8 mouse cellular contexts compared by ENCODE assay signal in the genomic region with DNA sequence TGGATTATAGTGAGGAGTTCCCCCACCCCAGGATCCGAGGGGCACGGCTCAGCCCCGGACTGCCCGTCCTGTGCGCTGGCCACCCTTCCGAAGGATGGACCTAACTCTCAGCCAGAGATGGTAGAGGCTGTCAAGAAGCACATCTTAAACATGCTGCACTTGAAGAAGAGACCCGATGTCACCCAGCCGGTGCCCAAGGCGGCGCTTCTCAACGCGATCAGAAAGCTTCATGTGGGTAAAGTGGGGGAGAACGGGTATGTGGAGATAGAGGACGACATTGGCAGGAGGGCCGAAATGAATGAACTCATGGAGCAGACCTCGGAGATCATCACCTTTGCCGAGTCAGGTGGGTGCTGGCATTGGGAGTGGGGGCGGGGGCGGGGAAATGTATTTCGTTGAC. TPM values are rescaled to one million over a fixed set of nuclear protein-coding genes. Genes with fewer than 3 reads are reported as not detected.
DNase-seq lines count a peak whose midpoint lies in the region; ATAC-seq and TF ChIP-seq lines count a peak whose summit lies in the region.

No protein-coding gene starts in this region.

- peak overlapping the region; percentile 84 for H3K4me2 ChIP-seq in heart, embryonic 14.5 days (ENCODE audit: low read length)

- H3K4me1 ChIP-seq in E14TG2a.4 (replicated peaks; ENCODE audit: low read depth, low read length) = peaks cover 17% of the 10 kb centered on the region
- H3K4me1 ChIP-seq in heart, embryonic 14.5 days (ENCODE audit: control insufficient read depth in 2 of 2, insufficient read depth in 2 of 2, low read length in 2 of 2) = peaks cover 7 to 8% of the 10 kb centered on the region in 2 experiments; a peak in 2 of 4 replicates

- H3K27ac ChIP-seq in heart, embryonic 14.5 days (replicated peaks in 1 of 2; ENCODE audit: control insufficient read depth in 1 of 2, insufficient read depth in 1 of 2, low read depth in 2 of 2, low read length in 2 of 2) = peak overlapping the region; percentile 52 to 78
- H3K27ac ChIP-seq in macrophage = no peak overlapping the region

- H3K27me3 ChIP-seq in E14TG2a.4 (ENCODE audit: insufficient read depth, low read length) = peaks cover 64% of the 10 kb centered on the region
- no peaks in the 10 kb centered on the region for H3K27me3 ChIP-seq in heart, embryonic 14.5 days (ENCODE audit: control insufficient read depth, insufficient read depth, low read length)

- TF ChIP-seq CTCF in E14TG2a.4 (conservative IDR thresholded peaks at IDR 0.05; ENCODE audit: low read length) = no peak

- H3K4me3 ChIP-seq in E14TG2a.4 (replicated peaks; ENCODE audit: low read length) (peak overlapping the region; percentile 62), macrophage (ENCODE audit: inconsistent target) (peak overlapping the region; percentile 12; the same call in 1 of the 2 replicates)
- peak overlapping the region; percentile 62 to 63 for H3K4me3 ChIP-seq in heart, embryonic 14.5 days (ENCODE audit: control insufficient read depth in 1 of 2, insufficient read depth in 1 of 2, low read depth in 1 of 2, low read length in 2 of 2)

- WGBS in heart, embryonic 14.5 days = under 1% methylated on average over 20 of the region's 20 CpGs
- WGBS in macrophage (ENCODE audit: missing documents) = under 1% methylated on average over 19 of the region's 20 CpGs

- H3K79me2 ChIP-seq in macrophage (ENCODE audit: inconsistent target) = no peaks in the 10 kb centered on the region

- ATAC-seq in heart, embryonic 14.5 days (ENCODE audit: insufficient number of reproducible peaks, insufficient read depth, low FRiP score, low read depth) = no peak

- DNase-seq in embryo, embryonic 11 days = peak; percentile 13
- DNase-seq in embryo, embryonic 10 days (ENCODE audit: low spot score) = no peak
- DNase-seq in urinary bladder, postnatal 14 days (ENCODE audit: low spot score) = no peak
- DNase-seq in gastrocnemius, postnatal 14 days = no peak
- DNase-seq in adipocyte (ENCODE audit: low spot score) = no peak

- H3K9me3 ChIP-seq in E14TG2a.4 (ENCODE audit: low read length) = no peaks in the 10 kb centered on the region
- no peaks in the 10 kb centered on the region for H3K9me3 ChIP-seq in heart, embryonic 14.5 days (ENCODE audit: control insufficient read depth, low read length)

- peak overlapping the region; percentile 85 for H3K9ac ChIP-seq in heart, embryonic 14.5 days (ENCODE audit: low read length)

- intact Hi-C loops in gastrocnemius, postnatal 14 days (cut with DNase I; ENCODE audit: low total_unique reads) = loop anchor here (10.0 kb wide), 1 partner anchor 1417 kb away; no protein-coding TSS in a partner anchor

- no peaks in the 10 kb centered on the region for H3K36me3 ChIP-seq in E14TG2a.4 (ENCODE audit: insufficient read depth, low read length)
- H3K36me3 ChIP-seq in heart, embryonic 14.5 days (ENCODE audit: control insufficient read depth, insufficient read depth, low read length) = no peaks in the 10 kb centered on the region
- no peaks in the 10 kb centered on the region for H3K36me3 ChIP-seq in macrophage (ENCODE audit: inconsistent target)

RNA-seq across cellular contexts. Expression of a gene that starts 5.7 kb away (rescaled TPM):
- 11.0 and 14.6 TPM in 2 replicates for polyA plus RNA-seq in heart, embryonic 14.5 days (2014; fragmentation: Nextera tagmentation; extraction: Ambion mirVana)
- 10 to 100 TPM in 2 of 26 experiments, 1 to 10 TPM in 13, under 1 TPM in 9, not detected in 2; 0.15 to 20.5 (median 2.3) TPM for total RNA-seq in macrophage (2018; cell fraction: chromatin; rRNA removed)
- 1 to 10 TPM in 8 of 26 experiments, under 1 TPM in 18; 0.03 to 6.0 (median 0.46) TPM for total RNA-seq in macrophage (2018; cell fraction: cytosol; rRNA removed)
- 10 to 100 TPM in 4 of 26 experiments, 1 to 10 TPM in 13, under 1 TPM in 7, not detected in 2; 0.15 to 19.6 (median 2.1) TPM for total RNA-seq in macrophage (2018; cell fraction: nucleus; rRNA removed)
- polyA plus RNA-seq in macrophage (2018) = 0.07 to 0.20 TPM (median 0.09 TPM) in 3 replicates
- total RNA-seq in gastrocnemius, postnatal 14 days (2021) = 1 to 10 TPM; 1.4 to 2.5 TPM

Comparison
In these comparisons a context has a peak if more than half of its experiments do, and no peak if none do; other contexts are left out.
1. H3K4me3 ChIP-seq: peak in every context shown above with its lines; median percentile 62 in heart, embryonic 14.5 days; 62 in E14TG2a.4; 12 in macrophage.
2. RNA of a gene that starts 5.7 kb away (polyA plus RNA-seq): 11.0 to 14.6 TPM in heart, embryonic 14.5 days; 0.07 to 0.20 TPM in macrophage; every median in the first group is over 10 times any median in the second.